Mouse (Mus musculus) bone marrow macrophage, adult 2 months (primary cell): Measurements from ENCODE around the gene Rab13. TPM values are rescaled to one million over a fixed set of nuclear protein-coding genes. Genes with fewer than 3 reads are reported as not detected.

Experiments used
- H3K27ac ChIP-seq: 2 replicates; pipeline ENCODE4 v1.5.1; 2012; ENCODE audit warnings: low read depth, low read length; ENCODE audit not compliant: insufficient read depth
- H3K4me1 ChIP-seq: 2 replicates; pipeline ENCODE4 v1.6.1; 2012; ENCODE audit warnings: low read length; ENCODE audit not compliant: control insufficient read depth, insufficient read depth
- H3K4me3 ChIP-seq: 2 replicates; pipeline ENCODE4 v1.5.1; 2012; ENCODE audit warnings: mild to moderate bottlenecking, low read length, moderate library complexity; ENCODE audit not compliant: insufficient read depth
- CTCF ChIP-seq: IDR thresholded peaks from 2 replicates; pipeline ENCODE4 v1.5.1; 2012; ENCODE audit warnings: low read depth, mild to moderate bottlenecking, low read length, moderate library complexity
- POLR2A ChIP-seq: IDR thresholded peaks from 2 replicates; pipeline ENCODE4 v1.6.1; 2012; ENCODE audit warnings: mild to moderate bottlenecking, low read depth, low read length, borderline replicate concordance
- polyA plus RNA-seq: library from polyadenylated mRNA; stranded (reverse); fragments of >200 nt; gene quantifications from 2 replicates; pipeline ENCODE4 v1.2.4, GENCODE M21; 2012; ENCODE audit not compliant: missing spikeins, insufficient read depth, insufficient read length

The Rab13 gene
- polyA plus RNA-seq, 1 experiment: 23.2 TPM

GRCm38 (mm10) chr3:90209908-90210566, 3.5 kb upstream of the Rab13 start:
- peaks cover 14% of the 10 kb centered on the region for H3K4me1 ChIP-seq
- no peak for TF ChIP-seq CTCF
- no peak for TF ChIP-seq POLR2A
- no peak overlapping the region for H3K27ac ChIP-seq
- no peak overlapping the region for H3K4me3 ChIP-seq

- H3K4me3 ChIP-seq: peak overlapping the region; percentile 68
- TF ChIP-seq POLR2A: no peak
- no peak for TF ChIP-seq CTCF
- H3K4me1 ChIP-seq: peaks cover 14% of the 10 kb centered on the region
- no peak overlapping the region for H3K27ac ChIP-seq
These were observed 1.8 kb upstream of the Rab13 start for GRCm38 (mm10) chr3:90211475-90212398.

- TF ChIP-seq CTCF (no peak), POLR2A (no peak)
These were observed 772 bp upstream of the Rab13 start for GRCm38 (mm10) chr3:90212723-90213122.

GRCm38 (mm10) chr3:90213956-90214684, 625 bp downstream of the Rab13 start:
- peaks cover 14% of the 10 kb centered on the region for H3K4me1 ChIP-seq
- peak overlapping the region; percentile 68 for H3K4me3 ChIP-seq
- H3K27ac ChIP-seq: no peak overlapping the region

More at GRCm38 (mm10) chr3:90212723-90213122, 772 bp upstream of the Rab13 start:
- H3K4me3 ChIP-seq: peak overlapping the region; percentile 68
- no peak overlapping the region for H3K27ac ChIP-seq
- peaks cover 14% of the 10 kb centered on the region for H3K4me1 ChIP-seq

GRCm38 (mm10) chr3:90215825-90216380, 2.4 kb downstream of the Rab13 start:
- Histone ChIP-seq H3K4me1 (peaks cover 15% of the 10 kb centered on the region), H3K27ac (no peak overlapping the region), H3K4me3 (no peak overlapping the region)
- no peak for TF ChIP-seq CTCF
- no peak for TF ChIP-seq POLR2A

More at GRCm38 (mm10) chr3:90213956-90214684, 625 bp downstream of the Rab13 start:
- TF ChIP-seq CTCF (no peak), POLR2A (no peak)

- 0 out of 2 replicates have a peak overlapping the region, but pooled peaks have one; percentile 7 for H3K27ac ChIP-seq
- peak overlapping the region; percentile 46 for H3K4me3 ChIP-seq
- no peak for TF ChIP-seq CTCF
- no peak for TF ChIP-seq POLR2A
- peaks cover 6% of the 10 kb centered on the region for H3K4me1 ChIP-seq
These were observed 6.6 kb downstream of the Rab13 start for GRCm38 (mm10) chr3:90220088-90220487.

GRCm38 (mm10) chr3:90220531-90220951, 7.0 kb downstream of the Rab13 start:
- TF ChIP-seq POLR2A (no peak), CTCF (no peak)
- Histone ChIP-seq H3K4me1 (peaks cover 6% of the 10 kb centered on the region), H3K27ac (peak overlapping the region; percentile 7; the same call in 1 of the 2 replicates), H3K4me3 (peak overlapping the region; percentile 46)

GRCm38 (mm10) chr3:90221123-90221522, 7.6 kb downstream of the Rab13 start:
- H3K4me1 ChIP-seq: peaks cover 6% of the 10 kb centered on the region
- no peak overlapping the region for H3K4me3 ChIP-seq
- TF ChIP-seq CTCF (no peak), POLR2A (no peak)
- H3K27ac ChIP-seq: no peak overlapping the region

GRCm38 (mm10) chr3:90222455-90222854, 9.0 kb downstream of the Rab13 start:
- peaks cover 6% of the 10 kb centered on the region for H3K4me1 ChIP-seq
- H3K4me3 ChIP-seq: no peak overlapping the region
- no peak for TF ChIP-seq POLR2A
- no peak for TF ChIP-seq CTCF
- no peak overlapping the region for H3K27ac ChIP-seq

- TF ChIP-seq CTCF: no peak
- no peak for TF ChIP-seq POLR2A
- Histone ChIP-seq H3K4me1 (peaks cover 6% of the 10 kb centered on the region), H3K4me3 (no peak overlapping the region), H3K27ac (no peak overlapping the region)
These were observed 9.4 kb downstream of the Rab13 start for GRCm38 (mm10) chr3:90222941-90223340.
